Mouse (Mus musculus): ENCODE measurements around the gene Gipc3.

GRCm38 (mm10) chr10:81297246-81297645 lies 45.8 kb downstream of the Gipc3 start:
- TF ChIP-seq CTCF (IDR thresholded peaks at IDR 0.05; ENCODE audit: borderline replicate concordance, control insufficient read depth, extremely low read depth, insufficient read depth, low read length, poor library complexity) (no peak), POLR2A (IDR thresholded peaks at IDR 0.05; ENCODE audit: control insufficient read depth, extremely low read depth, insufficient read depth, low read length, poor library complexity) (no peak)

Data from thymus, adult 2 months (tissue).